Mouse (Mus musculus): ENCODE results near the gene Mc1r.
"Not testable (repeated sequence)": the region's sequence is repeated elsewhere in the genome, so short reads cannot be mapped to it uniquely, and the experiment has no call there.

Mc1r gene

GRCm38 (mm10) chr8:123429722-123430013 is 22.8 kb downstream of the Mc1r start:
- not testable (repeated sequence) for DNase-seq (ENCODE audit: extremely low read depth, low read depth, low spot score)

GRCm38 (mm10) chr8:123430936-123431335 is 24.0 kb downstream of the Mc1r start:
- DNase-seq (ENCODE audit: extremely low read depth, low read depth, low spot score): not testable (repeated sequence)

- DNase-seq (ENCODE audit: extremely low read depth, low read depth, low spot score): no peak
Observed at GRCm38 (mm10) chr8:123431616-123432365, 24.9 kb downstream of the Mc1r start.

GRCm38 (mm10) chr8:123432381-123432780 is 25.5 kb downstream of the Mc1r start:
- DNase-seq (ENCODE audit: extremely low read depth, low read depth, low spot score): no peak

GRCm38 (mm10) chr8:123433241-123433974 is 26.5 kb downstream of the Mc1r start:
- DNase-seq (ENCODE audit: extremely low read depth, low read depth, low spot score): not testable (repeated sequence)

- no peak for DNase-seq (ENCODE audit: extremely low read depth, low read depth, low spot score)
Observed at GRCm38 (mm10) chr8:123441788-123442187, 34.9 kb downstream of the Mc1r start.

- no peak for DNase-seq (ENCODE audit: extremely low read depth, low read depth, low spot score)
Observed at GRCm38 (mm10) chr8:123442351-123442750, 35.4 kb downstream of the Mc1r start.

- DNase-seq (ENCODE audit: extremely low read depth, low read depth, low spot score): peak; percentile 25
Observed at GRCm38 (mm10) chr8:123442871-123443575, 36.1 kb downstream of the Mc1r start.

GRCm38 (mm10) chr8:123443576-123443921 is 36.6 kb downstream of the Mc1r start:
- DNase-seq (ENCODE audit: extremely low read depth, low read depth, low spot score): no peak

- DNase-seq (ENCODE audit: extremely low read depth, low read depth, low spot score): no peak
Observed at GRCm38 (mm10) chr8:123444131-123444530, 37.2 kb downstream of the Mc1r start.

- DNase-seq (ENCODE audit: extremely low read depth, low read depth, low spot score): no peak
Observed at GRCm38 (mm10) chr8:123445981-123446380, 39.1 kb downstream of the Mc1r start.

GRCm38 (mm10) chr8:123446799-123447198 is 39.9 kb downstream of the Mc1r start:
- peak; percentile 78 for DNase-seq (ENCODE audit: extremely low read depth, low read depth, low spot score)

- DNase-seq (ENCODE audit: extremely low read depth, low read depth, low spot score): no peak
Observed at GRCm38 (mm10) chr8:123450783-123451182, 43.9 kb downstream of the Mc1r start.

GRCm38 (mm10) chr8:123451747-123452146 is 44.8 kb downstream of the Mc1r start:
- not testable (repeated sequence) for DNase-seq (ENCODE audit: extremely low read depth, low read depth, low spot score)

- DNase-seq (ENCODE audit: extremely low read depth, low read depth, low spot score): no peak
Observed at GRCm38 (mm10) chr8:123452149-123452548, 45.2 kb downstream of the Mc1r start.

GRCm38 (mm10) chr8:123453291-123453690 is 46.4 kb downstream of the Mc1r start:
- no peak for DNase-seq (ENCODE audit: extremely low read depth, low read depth, low spot score)

- DNase-seq (ENCODE audit: extremely low read depth, low read depth, low spot score): no peak
Observed at GRCm38 (mm10) chr8:123453951-123454350, 47.0 kb downstream of the Mc1r start.

GRCm38 (mm10) chr8:123454559-123454958 is 47.7 kb downstream of the Mc1r start:
- no peak for DNase-seq (ENCODE audit: extremely low read depth, low read depth, low spot score)
